Comparison of ENCODE assay signal across 20 mouse cellular contexts in the genomic region with DNA sequence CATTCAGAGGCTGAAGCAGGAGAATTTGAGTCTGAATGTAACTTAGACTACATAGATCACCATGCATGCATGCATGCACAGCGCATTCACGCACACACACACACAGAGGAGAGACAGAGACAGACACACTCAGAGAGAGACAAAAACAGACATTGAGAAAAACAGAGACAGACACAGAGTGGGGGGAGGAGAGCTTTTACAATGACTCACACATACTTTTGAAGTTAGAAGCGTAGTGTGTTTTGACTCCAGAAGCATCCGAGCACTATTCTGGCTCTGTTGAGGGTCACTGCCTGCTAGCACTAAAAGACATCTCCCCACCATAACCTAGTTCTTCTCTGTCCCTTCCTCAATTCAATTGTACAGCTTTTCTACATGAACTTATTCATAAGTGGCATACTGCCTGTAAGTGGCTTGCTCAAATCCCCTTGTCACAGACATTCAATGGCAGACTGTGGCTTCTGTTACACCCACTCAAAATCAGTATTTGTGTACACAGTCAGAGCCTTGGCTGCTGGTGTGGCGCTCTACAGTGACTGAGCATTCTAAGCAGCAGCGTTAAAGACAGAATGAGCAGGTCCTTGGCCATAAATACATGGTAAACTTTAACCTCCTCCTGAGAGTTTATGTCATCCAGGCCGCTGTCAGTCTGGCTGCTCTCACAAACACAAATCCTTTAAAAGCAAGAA. TPM values are rescaled to one million over a fixed set of nuclear protein-coding genes. Genes with fewer than 3 reads are reported as not detected.
DNase-seq lines count a peak whose midpoint lies in the region; ATAC-seq and TF ChIP-seq lines count a peak whose summit lies in the region.
"Had no signal": no experiment of that assay in that cellular context is flagged by ENCODE, and none has a peak within 500 bp of the region (broad histone marks: within the 10 kb centered on the region; RNA-seq: fewer than 3 reads in every experiment).

No protein-coding gene starts in this region.

- H3K27ac ChIP-seq in embryonic fibroblast, embryonic 13.5 days (ENCODE audit: insufficient read depth, low read length) = peak overlapping the region; percentile 73
- H3K27ac ChIP-seq: embryonic facial prominence, embryonic 10.5 days; kidney, postnatal 0 days; limb, embryonic 13.5 days; liver, embryonic 15.5 days; neural tube, embryonic 12.5 days had no signal

- WGBS in lung, adult 2 months = 64% methylated on average over 7 of the region's 7 CpGs

- peak; percentile 3 for DNase-seq in lung, adult 18-20 months
- DNase-seq in lung, adult 2 months = no peak
- peak; percentile 20 for DNase-seq in NIH3T3 (ENCODE audit: low read depth)
- peak; percentile 15 for DNase-seq in lung, postnatal 36 days
- DNase-seq in thymus, postnatal 36 days = no peak
- DNase-seq: cerebellum, adult 11-12 months; cerebellum, postnatal 36 days; gastrocnemius, postnatal 14 days; heart, postnatal 4 days; thymus, adult 2 months had no signal

- no peak for ATAC-seq in granulocyte monocyte progenitor cell, adult 5-6 weeks (replicated peaks; ENCODE audit: poor library complexity, severe bottlenecking)
- ATAC-seq: intestine, embryonic 16.5 days; midbrain, embryonic 16.5 days had no signal

- no peak for TF ChIP-seq POLR2A in lung, adult 2 months (IDR thresholded peaks at IDR 0.05; ENCODE audit: borderline replicate concordance, extremely low read depth, low read depth, low read length)
- TF ChIP-seq POLR2A in embryonic fibroblast, embryonic 13.5 days (IDR thresholded peaks at IDR 0.05; ENCODE audit: low read depth, low read length) = no peak

- H3K4me1 ChIP-seq in lung, adult 2 months (ENCODE audit: control insufficient read depth, insufficient read depth, low read length) = peaks cover 2% of the 10 kb centered on the region
- H3K4me1 ChIP-seq in embryonic fibroblast, embryonic 13.5 days (ENCODE audit: control insufficient read depth, insufficient read depth, low read length) = peaks cover 18% of the 10 kb centered on the region
- H3K4me1 ChIP-seq: embryonic facial prominence, embryonic 10.5 days; limb, embryonic 13.5 days; neural tube, embryonic 12.5 days had no signal

- no peak overlapping the region for H3K4me3 ChIP-seq in lung, adult 2 months (replicated peaks; ENCODE audit: extremely low read depth, low read depth, low read length)
- H3K4me3 ChIP-seq in embryonic fibroblast, embryonic 13.5 days (ENCODE audit: insufficient read depth, low read length) = no peak overlapping the region
- H3K4me3 ChIP-seq: embryonic facial prominence, embryonic 10.5 days; heart, embryonic 12.5 days; limb, embryonic 13.5 days; liver, embryonic 15.5 days; neural tube, embryonic 12.5 days had no signal

- TF ChIP-seq CTCF in lung, adult 2 months (IDR thresholded peaks at IDR 0.05; ENCODE audit: insufficient read depth, low read length) = no peak
- TF ChIP-seq CTCF in embryonic fibroblast, embryonic 13.5 days (IDR thresholded peaks at IDR 0.05; ENCODE audit: borderline replicate concordance, insufficient read depth, low read length) = no peak

RNA-seq across cellular contexts. Expression of a gene that starts 28.4 kb away (rescaled TPM):
- 15.2 and 51.2 TPM in 2 replicates for polyA plus RNA-seq in lung, adult 2 months (2012; rRNA removed)
- 38.6 and 39.5 TPM in 2 replicates for polyA plus RNA-seq in embryonic fibroblast, embryonic 13.5 days (2011; ENCODE audit: insufficient read length, low read depth, missing spikeins)
- total RNA-seq in granulocyte monocyte progenitor cell, adult 5-6 weeks (2014; fragmentation: Nextera tagmentation) = 4.1 and 7.3 TPM in 2 replicates
- total RNA-seq in granulocyte monocyte progenitor cell, adult 5-6 weeks (2017) = 5.8 and 10.1 TPM in 2 replicates

Comparison
In these comparisons a context has a peak if more than half of its experiments do, and no peak if none do; other contexts are left out.
1. DNase-seq: peak in lung, adult 18-20 months (2 of 2), NIH3T3 (single experiment) and lung, postnatal 36 days (single experiment); none in lung, adult 2 months (single experiment) and thymus, postnatal 36 days (0 of 2).